Mouse (Mus musculus): ENCODE data around the gene Retsat.

Retsat gene

GRCm38 (mm10) chr6:72597956-72598753 lies at the start of gene Retsat, which contains the start of gene Elmod3:
Gene Retsat, plus strand, starts transcription at chr6:72598475.
Gene Elmod3, minus strand, starts transcription at chr6:72598413.
- peak; percentile 94 to 95 for DNase-seq (ENCODE audit: low spot score in 2 of 2)

GRCm38 (mm10) chr6:72549041-72549580 lies 49.2 kb upstream of the Retsat start:
- DNase-seq (ENCODE audit: low spot score in 2 of 2), result no peak

GRCm38 (mm10) chr6:72550025-72550424 lies 48.2 kb upstream of the Retsat start:
- no peak for DNase-seq (ENCODE audit: low spot score in 2 of 2)

- peak in 1 of 2 experiments; percentile 52 for DNase-seq (ENCODE audit: low spot score in 2 of 2)
Observed at GRCm38 (mm10) chr6:72550503-72551100, 47.7 kb upstream of the Retsat start.

GRCm38 (mm10) chr6:72552171-72553078 lies 45.9 kb upstream of the Retsat start:
- peak; percentile 65 to 67 for DNase-seq (ENCODE audit: low spot score in 2 of 2)

GRCm38 (mm10) chr6:72553079-72553412 lies 45.2 kb upstream of the Retsat start:
- DNase-seq (ENCODE audit: low spot score in 2 of 2), result no peak

- no peak for DNase-seq (ENCODE audit: low spot score in 2 of 2)
Observed at GRCm38 (mm10) chr6:72560801-72561200, 37.5 kb upstream of the Retsat start.

GRCm38 (mm10) chr6:72562486-72562885 lies 35.8 kb upstream of the Retsat start:
- DNase-seq (ENCODE audit: low spot score in 2 of 2), result no peak

GRCm38 (mm10) chr6:72562894-72563293 lies 35.4 kb upstream of the Retsat start:
- DNase-seq (ENCODE audit: low spot score in 2 of 2), result no peak

GRCm38 (mm10) chr6:72565506-72565905 lies 32.8 kb upstream of the Retsat start:
- DNase-seq (ENCODE audit: low spot score in 2 of 2), result no peak

GRCm38 (mm10) chr6:72566044-72566443 lies 32.2 kb upstream of the Retsat start:
- DNase-seq (ENCODE audit: low spot score in 2 of 2), result peak; percentile 77 to 85

- no peak for DNase-seq (ENCODE audit: low spot score in 2 of 2)
Observed at GRCm38 (mm10) chr6:72567508-72567907, 30.8 kb upstream of the Retsat start.

- DNase-seq (ENCODE audit: low spot score in 2 of 2), result no peak
Observed at GRCm38 (mm10) chr6:72568736-72569135, 29.5 kb upstream of the Retsat start.

GRCm38 (mm10) chr6:72570644-72571397 lies 27.5 kb upstream of the Retsat start:
- DNase-seq (ENCODE audit: low spot score in 2 of 2), result no peak

GRCm38 (mm10) chr6:72571826-72572225 lies 26.4 kb upstream of the Retsat start:
- DNase-seq (ENCODE audit: low spot score in 2 of 2), result no peak

GRCm38 (mm10) chr6:72576041-72576440 lies 22.2 kb upstream of the Retsat start:
- DNase-seq (ENCODE audit: low spot score in 2 of 2), result no peak

GRCm38 (mm10) chr6:72581625-72582382 lies 16.5 kb upstream of the Retsat start:
- DNase-seq (ENCODE audit: low spot score in 2 of 2), result no peak

- no peak for DNase-seq (ENCODE audit: low spot score in 2 of 2)
Observed at GRCm38 (mm10) chr6:72583211-72583839, 14.9 kb upstream of the Retsat start.

GRCm38 (mm10) chr6:72584154-72584553 lies 14.1 kb upstream of the Retsat start:
- DNase-seq (ENCODE audit: low spot score in 2 of 2), result no peak

- DNase-seq (ENCODE audit: low spot score in 2 of 2), result no peak
Observed at GRCm38 (mm10) chr6:72586701-72587100, 11.6 kb upstream of the Retsat start.
